Mouse (Mus musculus): ENCODE data around the gene Thoc7.
A peak's percentile ranks its signal among the peaks of the same experiment; 100 is the strongest.

Thoc7 gene

DNA sequence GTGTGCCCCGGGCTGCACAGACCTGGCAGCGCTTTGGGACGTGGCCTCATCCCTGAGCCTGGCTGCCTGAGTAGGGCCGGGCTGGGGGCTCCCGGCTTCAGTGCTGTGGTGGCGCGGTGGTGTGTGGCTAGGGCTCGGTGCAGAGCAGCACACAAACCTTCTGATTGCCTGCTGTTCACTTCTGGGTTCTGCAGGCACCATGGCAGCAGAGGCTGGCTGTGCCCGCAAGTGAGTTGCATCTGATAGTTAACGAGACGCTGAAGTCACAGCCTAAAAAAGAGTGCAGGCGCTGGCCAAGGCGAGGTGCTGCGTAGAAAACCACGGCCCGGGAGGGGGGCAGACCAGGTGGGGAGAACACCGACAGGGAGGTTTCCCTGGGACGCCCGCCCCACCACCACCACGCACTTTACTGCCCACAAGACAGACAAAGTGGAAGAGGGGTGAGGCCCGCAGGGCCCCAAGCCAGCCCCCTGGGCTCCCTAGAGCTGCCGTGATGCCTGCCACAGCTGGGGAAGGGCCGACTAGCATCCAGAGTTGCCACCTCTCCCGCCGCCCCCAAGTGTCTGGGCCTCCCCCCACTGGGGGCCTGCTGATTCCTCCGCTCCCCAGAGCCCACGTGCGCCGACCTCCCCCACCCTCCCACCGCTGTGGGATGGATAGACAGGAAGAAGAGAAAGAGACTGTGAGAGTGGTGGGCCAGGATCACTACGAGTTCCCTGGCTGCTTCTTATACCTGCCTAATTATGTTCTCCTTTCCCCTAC, 28.2 kb downstream of the Thoc7 start:
- no peak for DNase-seq

DNA sequence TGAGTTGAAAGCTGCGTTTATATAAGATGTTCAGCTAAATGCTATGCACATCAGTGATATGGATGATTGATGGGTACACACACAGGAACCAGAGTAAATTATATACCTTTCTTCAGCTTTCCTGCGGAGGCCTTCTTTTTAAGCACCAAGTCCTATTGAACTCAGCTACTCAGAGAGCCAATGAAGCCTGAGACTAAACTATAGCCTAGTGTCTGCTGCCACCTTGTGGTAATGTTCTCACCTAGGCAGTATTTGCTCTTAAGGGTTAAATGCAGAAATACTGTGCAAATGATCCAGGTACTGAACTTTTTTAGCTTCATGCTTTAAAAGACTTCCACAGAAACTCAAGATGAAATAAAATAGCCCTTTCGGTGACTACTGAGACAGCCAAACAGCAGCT, 44.0 kb downstream of the Thoc7 start:
- peak; percentile 35 for DNase-seq

DNA sequence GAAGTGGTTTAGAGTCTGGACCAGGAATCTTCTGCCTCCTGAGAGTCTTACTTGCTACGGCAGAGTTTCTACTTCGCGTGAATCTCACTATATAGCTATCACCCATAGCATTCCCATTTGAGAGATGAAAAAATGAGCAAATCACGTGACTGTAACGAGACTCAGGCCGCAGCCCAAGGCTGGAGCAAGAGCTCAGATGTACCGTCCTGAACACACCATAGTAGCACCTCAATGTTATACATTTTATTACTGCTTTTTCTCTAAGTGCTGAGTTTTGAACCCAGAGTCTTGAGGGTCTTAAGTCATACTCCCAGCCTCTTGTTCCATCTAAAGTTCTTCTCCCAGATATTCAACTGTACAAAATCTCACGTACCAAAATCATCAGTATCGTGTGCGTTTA, 44.4 kb downstream of the Thoc7 start:
- no peak for DNase-seq

DNA sequence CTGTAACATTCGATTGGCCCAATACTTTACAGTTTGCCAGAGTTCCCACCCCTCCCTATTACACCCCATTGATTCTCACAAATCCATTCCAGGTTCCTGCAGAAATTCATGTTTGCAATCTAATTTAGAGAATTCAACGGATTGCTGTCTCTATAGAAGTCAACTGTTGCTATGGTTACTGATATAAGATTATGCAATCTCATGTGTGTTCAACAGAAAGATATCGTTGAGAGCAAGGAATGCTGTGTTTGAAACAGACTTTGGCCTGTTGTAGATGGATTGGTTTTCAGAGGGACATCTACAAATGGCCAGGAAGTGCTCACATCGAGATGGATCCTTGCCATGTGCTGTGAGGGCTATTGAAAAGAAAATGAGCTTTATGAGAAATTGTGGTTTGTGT, 46.4 kb downstream of the Thoc7 start:
- no peak for DNase-seq

DNA sequence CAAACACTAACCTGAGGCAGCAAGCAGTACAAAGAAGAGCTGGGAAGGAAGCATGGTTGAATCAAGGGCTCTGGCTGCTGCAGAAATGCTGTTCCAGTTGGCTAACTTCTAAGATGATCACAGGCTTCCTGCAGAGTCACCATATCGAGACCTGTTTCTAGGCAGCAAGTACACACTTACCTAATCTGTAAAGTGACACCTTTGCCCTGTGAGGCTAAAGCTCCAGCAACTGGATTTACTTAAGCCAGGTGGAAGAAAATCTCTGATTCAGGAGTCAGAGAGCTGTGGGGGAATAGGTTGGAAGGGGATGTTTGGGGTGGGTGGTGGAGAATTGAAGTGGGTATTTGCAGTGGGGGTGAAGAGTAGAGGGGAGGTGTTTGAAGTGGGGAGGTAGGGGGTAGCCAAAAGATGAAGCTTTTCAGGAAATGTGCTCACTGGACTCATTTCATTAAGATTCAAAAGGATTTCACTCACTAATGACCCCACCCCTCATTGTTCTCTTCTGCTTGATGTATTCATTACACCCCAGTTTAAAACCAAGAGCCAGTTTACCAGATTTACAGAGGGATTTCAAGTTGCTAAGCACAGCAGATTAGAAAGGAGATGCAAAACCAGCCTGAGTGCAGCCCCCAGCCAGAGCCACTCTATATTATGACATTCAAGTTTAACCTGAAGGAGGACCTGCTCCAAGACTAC, 47.1 kb downstream of the Thoc7 start, which contains the start of gene Gm281:
TSS of gene Gm281 (minus strand) at position 92 of the 696 bp plus-strand sequence.
- no peak for DNase-seq

DNA sequence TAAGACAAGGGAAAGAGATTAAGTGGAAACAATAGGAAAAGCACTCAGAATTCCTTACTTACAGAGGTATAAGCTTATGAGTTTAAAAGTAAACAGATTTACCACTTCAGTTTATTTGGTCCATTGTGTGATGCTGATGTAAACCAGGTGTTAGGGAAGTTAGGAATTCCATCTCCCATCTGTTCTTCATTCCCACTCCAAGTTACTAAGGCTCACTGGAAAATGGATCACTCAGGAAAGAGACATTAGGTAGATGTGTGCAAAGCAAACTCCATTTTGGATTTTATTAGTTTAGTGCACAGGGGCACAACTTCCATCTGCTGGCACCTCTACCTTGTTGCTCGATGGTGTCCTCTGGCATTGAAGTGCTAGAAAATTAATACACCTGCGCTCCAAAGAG, 51.5 kb downstream of the Thoc7 start:
- DNase-seq: no peak

DNA sequence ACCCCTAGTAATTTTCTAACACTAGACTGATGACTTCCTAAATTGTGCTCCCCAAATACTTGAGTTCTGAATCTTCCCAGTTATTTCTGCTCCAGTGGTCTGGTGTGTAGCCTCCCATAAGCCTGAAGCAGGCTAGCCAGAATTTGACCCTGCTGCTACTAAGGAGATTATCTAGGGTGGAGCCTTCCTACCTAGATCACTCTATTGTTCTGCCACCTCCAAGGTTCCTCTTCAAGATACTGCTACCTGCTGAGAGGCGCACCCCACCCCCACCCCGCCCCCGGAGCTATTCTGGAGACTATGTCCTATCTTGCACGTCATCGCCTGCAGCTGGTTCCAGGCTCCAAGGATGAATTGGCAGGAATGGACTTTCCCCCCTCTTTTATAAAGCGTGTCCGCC, 54.5 kb downstream of the Thoc7 start:
- DNase-seq: no peak

DNA sequence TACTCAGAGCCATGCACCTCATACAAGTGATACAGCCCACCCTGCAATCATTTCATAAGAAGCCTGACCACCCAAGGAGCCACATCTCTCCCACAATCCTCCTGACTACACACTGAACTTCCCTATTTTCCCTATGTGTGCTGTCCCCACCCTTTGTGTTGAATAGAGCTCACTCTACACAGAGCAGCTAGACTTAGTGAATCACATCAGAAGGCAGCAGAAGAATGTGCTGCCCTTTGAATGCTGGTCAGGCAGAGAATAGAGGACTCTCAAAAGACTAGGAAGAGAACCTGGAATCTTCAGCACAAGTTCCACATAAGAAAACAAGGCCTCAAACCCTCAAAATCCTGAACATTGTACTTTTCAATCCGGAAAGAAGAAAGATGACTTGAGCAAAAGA, 55.2 kb downstream of the Thoc7 start:
- no peak for DNase-seq

DNA sequence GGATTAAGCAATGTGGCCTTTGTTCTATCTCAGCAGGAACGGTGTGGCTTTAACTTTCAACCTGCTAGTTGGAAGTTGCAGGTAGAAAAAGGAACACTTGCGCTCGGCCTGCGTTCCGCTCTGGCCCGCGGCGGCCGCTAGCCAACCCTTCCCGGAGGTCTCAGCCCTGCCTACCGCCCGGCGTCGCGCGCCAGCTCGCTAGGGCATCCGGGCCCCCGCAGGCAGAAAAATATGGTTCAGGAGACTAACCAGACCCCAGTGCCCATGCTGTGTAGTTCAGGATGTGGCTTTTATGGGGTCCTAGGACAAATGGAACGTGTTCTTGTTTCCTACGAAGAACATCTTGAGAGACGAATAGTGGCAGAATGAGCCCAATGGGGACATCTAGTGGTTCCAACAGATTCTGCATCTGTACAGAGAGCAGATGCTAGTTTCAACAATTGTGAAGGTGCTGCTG, 60.0 kb downstream of the Thoc7 start:
- peak; percentile 34 for DNase-seq
